Mouse (Mus musculus): ENCODE data around the gene Nfkbie.

The Nfkbie gene

GRCm38 (mm10) chr17:45543115-45543514 lies 12.4 kb upstream of the Nfkbie start:
- in situ Hi-C loops (cut with MboI, MseI) = no loop called here

GRCm38 (mm10) chr17:45544001-45544872 lies 11.3 kb upstream of the Nfkbie start:
- in situ Hi-C loops (cut with MboI, MseI) = no loop called here

- in situ Hi-C loops (cut with MboI, MseI) = no loop called here
These were observed 10.6 kb upstream of the Nfkbie start for GRCm38 (mm10) chr17:45544873-45545277.

GRCm38 (mm10) chr17:45545278-45545961 lies 10.1 kb upstream of the Nfkbie start:
- in situ Hi-C loops (cut with MboI, MseI) = no loop called here

GRCm38 (mm10) chr17:45546941-45547340 lies 8.6 kb upstream of the Nfkbie start:
- in situ Hi-C loops (cut with MboI, MseI) = no loop called here

- in situ Hi-C loops (cut with MboI, MseI) = no loop called here
These were observed 7.9 kb upstream of the Nfkbie start for GRCm38 (mm10) chr17:45547461-45548190.

GRCm38 (mm10) chr17:45548541-45549512 lies 6.7 kb upstream of the Nfkbie start:
- in situ Hi-C loops (cut with MboI, MseI) = no loop called here

- in situ Hi-C loops (cut with MboI, MseI) = loop anchor here (5.0 kb wide), 1 partner anchor 72 kb away; the partner anchor contains the start of gene Spats1
These were observed 5.8 kb upstream of the Nfkbie start, which contains the start of gene Tmem151b for GRCm38 (mm10) chr17:45549617-45550181. Tmem151b (minus strand) TSS chr17:45549677.

- in situ Hi-C loops (cut with MboI, MseI) = loop anchor here (5.0 kb wide), 1 partner anchor 73 kb away; the partner anchor contains the start of gene Spats1
These were observed 5.2 kb upstream of the Nfkbie start for GRCm38 (mm10) chr17:45550253-45550652.

- in situ Hi-C loops (cut with MboI, MseI) = loop anchor here (5.0 kb wide), 1 partner anchor 74 kb away; the partner anchor contains the start of gene Spats1
These were observed 4.2 kb upstream of the Nfkbie start for GRCm38 (mm10) chr17:45551249-45551796.

- in situ Hi-C loops (cut with MboI, MseI) = loop anchor here (5.0 kb wide), 1 partner anchor 75 kb away; the partner anchor contains the start of gene Spats1
These were observed 3.6 kb upstream of the Nfkbie start for GRCm38 (mm10) chr17:45551816-45552451.

- in situ Hi-C loops (cut with MboI, MseI) = loop anchor here (5.0 kb wide), 1 partner anchor 76 kb away; the partner anchor contains the start of gene Spats1
These were observed 2.4 kb upstream of the Nfkbie start for GRCm38 (mm10) chr17:45553065-45553464.

- in situ Hi-C loops (cut with MboI, MseI) = loop anchor here (5.0 kb wide), 1 partner anchor 77 kb away; the partner anchor contains the start of gene Spats1
These were observed 1.1 kb upstream of the Nfkbie start for GRCm38 (mm10) chr17:45554420-45554819.

- in situ Hi-C loops (cut with MboI, MseI) = no loop called here
These were observed 595 bp downstream of the Nfkbie start for GRCm38 (mm10) chr17:45556107-45556489.

GRCm38 (mm10) chr17:45556514-45557245 lies 1.2 kb downstream of the Nfkbie start:
- in situ Hi-C loops (cut with MboI, MseI) = no loop called here

GRCm38 (mm10) chr17:45557246-45557824 lies 1.8 kb downstream of the Nfkbie start:
- in situ Hi-C loops (cut with MboI, MseI) = no loop called here

GRCm38 (mm10) chr17:45557998-45558862 lies 2.7 kb downstream of the Nfkbie start:
- in situ Hi-C loops (cut with MboI, MseI) = no loop called here

Data from T-helper 2 cell (primary cell).